In genomic region chr5:129354877-129355276, GRCm38 (mm10) we compare ENCODE assay signal across 14 mouse cellular contexts.
DNase-seq lines count a peak whose midpoint lies in the region; ATAC-seq and TF ChIP-seq lines count a peak whose summit lies in the region.
"Had no signal": no experiment of that assay in that cellular context is flagged by ENCODE, and none has a peak within 500 bp of the region (broad histone marks: within the 10 kb centered on the region; RNA-seq: fewer than 3 reads in every experiment).

No protein-coding gene starts in this region.

- H3K4me2 ChIP-seq in hindbrain, postnatal 0 days (ENCODE audit: low read depth, low read length) = no peak overlapping the region
- H3K4me2 ChIP-seq in hindbrain, embryonic 13.5 days = no peak overlapping the region
- H3K4me2 ChIP-seq: hindbrain, embryonic 14.5 days; neural tube, embryonic 15.5 days had no signal

- peak; percentile 31; the same call in 1 of the 2 replicates for TF ChIP-seq CTCF in hindbrain, postnatal 0 days (IDR thresholded peaks at IDR 0.05; ENCODE audit: low read depth)
- peak; percentile 57 for TF ChIP-seq CTCF in lung, adult 2 months (IDR thresholded peaks at IDR 0.05; ENCODE audit: insufficient read depth, low read length)

- H3K27ac ChIP-seq in hindbrain, postnatal 0 days = no peak overlapping the region
- H3K27ac ChIP-seq in hindbrain, embryonic 13.5 days = no peak overlapping the region
- H3K27ac ChIP-seq in ES-E14 (ENCODE audit: insufficient read depth, low read depth, low read length, poor library complexity, severe bottlenecking) = no peak overlapping the region
- H3K27ac ChIP-seq: limb, embryonic 10.5 days had no signal

- in situ Hi-C loops in ES-E14 (cut with MboI; ENCODE audit: low sequenced_read_pairs in 2 of 2, unreplicated experiment in 2 of 2) = no loop called here

- no peaks in the 10 kb centered on the region for H3K36me3 ChIP-seq in hindbrain, postnatal 0 days (ENCODE audit: insufficient read depth, low read length)
- H3K36me3 ChIP-seq in hindbrain, embryonic 13.5 days = no peaks in the 10 kb centered on the region
- H3K36me3 ChIP-seq in ES-E14 (ENCODE audit: control insufficient read depth, insufficient read depth, low read length, poor library complexity, severe bottlenecking) = no peaks in the 10 kb centered on the region
- H3K36me3 ChIP-seq: limb, embryonic 10.5 days; neural tube, embryonic 15.5 days had no signal

- H3K4me3 ChIP-seq in hindbrain, postnatal 0 days (ENCODE audit: low read length) = no peak overlapping the region
- no peak overlapping the region for H3K4me3 ChIP-seq in hindbrain, embryonic 13.5 days
- no peak overlapping the region for H3K4me3 ChIP-seq in lung, adult 2 months (replicated peaks; ENCODE audit: extremely low read depth, low read depth, low read length)
- no peak overlapping the region for H3K4me3 ChIP-seq in ES-E14 (ENCODE audit: insufficient read depth in 1 of 2, low read depth in 1 of 2, low read length in 2 of 2, poor library complexity in 1 of 2, severe bottlenecking in 1 of 2)
- H3K4me3 ChIP-seq: erythroblast, embryonic 14.5 days; limb, embryonic 10.5 days; neural tube, embryonic 15.5 days had no signal

- no peaks in the 10 kb centered on the region for H3K27me3 ChIP-seq in hindbrain, postnatal 0 days (ENCODE audit: insufficient read depth, low read length)
- no peaks in the 10 kb centered on the region for H3K27me3 ChIP-seq in hindbrain, embryonic 13.5 days
- H3K27me3 ChIP-seq: neural tube, embryonic 15.5 days had no signal

- H3K9me3 ChIP-seq in hindbrain, postnatal 0 days (ENCODE audit: low read length) = no peaks in the 10 kb centered on the region
- no peaks in the 10 kb centered on the region for H3K9me3 ChIP-seq in hindbrain, embryonic 13.5 days
- H3K9me3 ChIP-seq in ES-E14 (ENCODE audit: control insufficient read depth, insufficient read depth, low read depth, low read length) = no peaks in the 10 kb centered on the region
- H3K9me3 ChIP-seq: limb, embryonic 10.5 days; neural tube, embryonic 15.5 days had no signal

- no peaks in the 10 kb centered on the region for H3K4me1 ChIP-seq in hindbrain, postnatal 0 days (ENCODE audit: insufficient read depth, low read length)
- peaks cover 14% of the 10 kb centered on the region for H3K4me1 ChIP-seq in hindbrain, embryonic 13.5 days (replicated peaks)
- H3K4me1 ChIP-seq in lung, adult 2 months (ENCODE audit: control insufficient read depth, insufficient read depth, low read length) = no peaks in the 10 kb centered on the region
- H3K4me1 ChIP-seq in ES-E14 (ENCODE audit: control insufficient read depth in 2 of 2, insufficient read depth in 2 of 2, low read length in 2 of 2, poor library complexity in 1 of 2) = peaks cover 0 to 3% of the 10 kb centered on the region in 2 experiments; a peak in 1 of 4 replicates

- no peak overlapping the region for H3K9ac ChIP-seq in hindbrain, postnatal 0 days (replicated peaks; ENCODE audit: low read length)
- no peak overlapping the region for H3K9ac ChIP-seq in hindbrain, embryonic 13.5 days
- H3K9ac ChIP-seq in ES-E14 (ENCODE audit: insufficient read depth, low read depth, low read length, poor library complexity, severe bottlenecking) = no peak overlapping the region
- H3K9ac ChIP-seq: hindbrain, embryonic 14.5 days; neural tube, embryonic 15.5 days had no signal

- no peak for DNase-seq in hindbrain, postnatal 0 days (ENCODE audit: low spot score)
- no peak for DNase-seq in lung, adult 2 months
- DNase-seq in lung, postnatal 25 days (ENCODE audit: low spot score) = no peak
- peak; percentile 44 for DNase-seq in ES-E14 (ENCODE audit: low read depth, low spot score)
- peak; percentile 17 for DNase-seq in lung, postnatal 14 days
- no peak for DNase-seq in cerebellum, postnatal 36 days
- DNase-seq in layer of hippocampus, adult 9-11 months = no peak
- DNase-seq: adrenal gland, postnatal 10 days had no signal

- ATAC-seq in hindbrain, postnatal 0 days = no peak
- ATAC-seq in hindbrain, embryonic 13.5 days (ENCODE audit: low FRiP score) = no peak
- ATAC-seq: midbrain, embryonic 16.5 days had no signal

- no peak for TF ChIP-seq POLR2A in lung, adult 2 months (IDR thresholded peaks at IDR 0.05; ENCODE audit: borderline replicate concordance, extremely low read depth, low read depth, low read length)

- WGBS in hindbrain, postnatal 0 days = 83% methylated on average over 5 of the region's 5 CpGs
- WGBS in hindbrain, embryonic 13.5 days = 84% methylated on average over 5 of the region's 5 CpGs
- WGBS in lung, adult 2 months = 78% methylated on average over 5 of the region's 5 CpGs

TF ChIP-seq in ES-E14, 5 proteins besides CTCF, POLR2A, EP300 and RAD21:
- no peak for TF ChIP-seq ZNF384 (IDR thresholded peaks at IDR 0.05; ENCODE audit: low read depth, low read length)
- TF ChIP-seq HCFC1 (IDR thresholded peaks at IDR 0.05; ENCODE audit: borderline replicate concordance, insufficient read depth, low read length) = no peak
- no peak for TF ChIP-seq ZC3H11A (IDR thresholded peaks at IDR 0.05; ENCODE audit: borderline replicate concordance, low read depth, low read length)

Comparison
In these comparisons a context has a peak if more than half of its experiments do, and no peak if none do; other contexts are left out.
1. DNase-seq: peak in ES-E14 (single experiment) and lung, postnatal 14 days (single experiment); none in hindbrain, postnatal 0 days (single experiment), lung, adult 2 months (single experiment), lung, postnatal 25 days (single experiment), cerebellum, postnatal 36 days (0 of 2) and layer of hippocampus, adult 9-11 months (single experiment).